Mouse (Mus musculus) right cerebral cortex, postnatal 14 days (tissue): ENCODE data around the gene Ribc2.
A peak's percentile ranks its signal among the peaks of the same experiment; 100 is the strongest.

Experiments
- DNase-seq: peaks from one replicate; pipeline ENCODE4 v3.0.0; 2022

Ribc2 gene

GRCm38 (mm10) chr15:85131275-85132192, at the start of gene Ribc2, which contains the start of gene Smc1b:
Gene Ribc2 (plus strand): TSS chr15:85132078.
Gene Smc1b (minus strand): TSS chr15:85131964.
- peak; percentile 88 for DNase-seq

DNA sequence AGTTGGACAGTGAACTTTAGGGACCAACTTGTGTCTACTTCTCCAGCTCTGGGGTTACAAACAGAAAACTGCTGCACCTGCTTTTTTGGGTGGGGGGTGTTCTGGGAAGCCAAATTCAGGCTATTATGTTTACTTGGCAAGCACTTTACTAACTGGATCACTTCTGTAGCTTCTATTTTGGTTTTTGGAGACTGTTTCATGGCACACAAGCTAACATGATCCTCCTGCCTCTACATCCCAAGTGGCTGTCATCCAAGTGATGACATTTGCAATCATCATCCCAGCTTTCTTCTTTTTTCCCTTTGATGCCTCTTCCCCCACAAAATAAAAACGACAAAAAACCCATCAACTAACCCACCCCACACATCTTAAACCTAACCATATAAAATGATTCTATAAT, 46.2 kb upstream of the Ribc2 start:
- DNase-seq, result no peak

DNA sequence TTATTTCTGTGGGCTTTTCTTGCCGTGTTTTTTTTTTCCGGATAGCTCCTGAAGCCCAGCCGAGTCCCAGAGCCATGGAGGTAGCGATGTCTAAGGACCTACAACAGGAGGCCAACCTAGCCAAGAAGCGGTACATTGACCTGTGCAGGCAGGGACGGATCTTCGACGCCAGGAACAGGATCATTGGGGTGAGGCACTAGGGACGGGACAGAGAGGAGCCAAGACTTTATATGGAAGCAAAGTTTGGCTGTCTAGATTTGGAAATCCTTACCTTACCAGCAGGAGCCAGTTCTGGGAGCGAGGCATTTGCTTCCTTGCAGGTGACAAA, 279 bp downstream of the Ribc2 start:
- DNase-seq, result no peak

DNA sequence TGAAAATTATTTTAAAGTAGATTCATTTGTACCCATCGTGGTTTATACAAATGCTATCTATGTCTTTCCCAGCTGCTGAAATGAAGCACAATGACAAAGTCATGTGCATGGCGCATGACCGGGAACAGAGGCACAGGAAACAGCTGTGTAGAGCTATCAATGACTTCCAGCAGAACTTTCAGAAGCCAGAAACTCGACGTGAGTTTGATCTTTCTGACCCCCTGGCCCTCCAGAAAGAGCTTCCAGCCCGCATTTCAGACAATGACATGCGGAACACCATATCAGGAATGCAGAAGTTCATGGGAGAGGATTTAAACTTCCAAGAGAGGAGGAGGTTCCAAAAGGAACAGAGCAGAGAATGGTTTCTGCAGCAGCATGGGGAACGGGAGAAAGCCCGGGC, 3.3 kb downstream of the Ribc2 start:
- no peak for DNase-seq

GRCm38 (mm10) chr15:85141290-85141689, 9.4 kb downstream of the Ribc2 start:
- no peak for DNase-seq

- no peak for DNase-seq
Observed at GRCm38 (mm10) chr15:85142441-85142840, 10.6 kb downstream of the Ribc2 start.

GRCm38 (mm10) chr15:85143161-85143560, 11.3 kb downstream of the Ribc2 start:
- no peak for DNase-seq

- no peak for DNase-seq
Observed at GRCm38 (mm10) chr15:85143747-85144146, 11.9 kb downstream of the Ribc2 start.

DNA sequence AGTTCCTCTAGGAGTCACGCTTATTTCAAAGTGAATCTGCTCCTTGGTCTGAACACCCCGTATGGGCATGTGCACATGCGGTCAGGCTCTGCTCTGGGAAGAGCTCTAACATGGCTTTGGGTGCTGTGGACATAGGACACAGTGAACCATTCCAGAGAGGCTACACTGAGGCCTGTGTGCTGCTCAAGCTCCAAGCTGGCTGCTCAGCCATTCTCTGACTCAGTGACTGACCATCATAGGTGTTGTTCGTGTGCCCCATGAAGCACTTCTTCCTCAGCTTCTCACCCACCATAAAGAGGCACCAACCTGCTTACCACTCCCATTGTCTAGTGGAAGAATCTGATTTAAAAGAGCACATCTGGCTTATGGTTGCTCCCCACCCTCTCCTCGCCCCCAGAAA, 12.4 kb downstream of the Ribc2 start:
- no peak for DNase-seq

DNA sequence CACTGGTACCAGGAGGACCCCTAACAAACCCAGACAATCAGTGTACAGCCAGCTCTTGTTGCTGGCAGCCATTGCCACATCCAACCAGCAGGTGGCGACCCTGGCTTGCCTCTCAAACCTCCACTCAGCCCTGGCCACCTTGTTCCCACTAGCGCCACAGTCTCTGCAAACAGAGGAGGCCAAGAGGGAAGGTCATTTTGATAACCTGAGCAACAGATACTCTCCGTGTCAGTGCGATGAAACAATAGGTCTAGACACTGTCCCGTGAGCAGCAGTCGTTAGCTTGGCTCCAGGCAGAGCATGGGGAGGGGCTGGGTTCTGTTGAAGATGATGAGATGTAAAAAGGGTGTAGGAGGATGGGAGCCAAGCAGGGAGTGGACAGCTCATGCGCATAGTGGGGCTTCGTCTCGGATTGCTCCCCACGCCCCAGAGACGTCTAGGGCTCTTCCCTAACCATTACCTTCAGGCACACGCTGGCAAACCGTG, 19.6 kb downstream of the Ribc2 start:
- peak; percentile 81 for DNase-seq

- no peak for DNase-seq
Observed at GRCm38 (mm10) chr15:85152577-85152976, 20.7 kb downstream of the Ribc2 start.

DNA sequence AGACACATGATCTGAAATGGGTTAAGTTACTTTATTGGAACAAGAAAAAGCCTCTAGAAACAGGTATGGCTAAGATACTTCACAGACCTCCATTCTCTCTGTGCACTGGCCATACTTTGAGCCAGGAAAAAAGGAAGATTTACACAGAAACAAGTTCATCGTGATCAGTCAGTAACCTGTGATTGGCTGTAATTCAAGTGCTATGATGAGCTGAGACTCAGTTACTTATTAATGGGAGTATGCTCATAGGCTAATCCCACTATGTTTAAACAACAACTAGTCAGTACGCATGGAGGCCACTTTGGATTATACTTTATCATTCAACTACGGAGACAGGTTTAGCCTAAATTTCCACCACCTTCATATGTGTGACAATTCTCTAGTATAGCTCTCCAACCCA, 22.2 kb downstream of the Ribc2 start:
- DNase-seq, result no peak

GRCm38 (mm10) chr15:85156198-85156597, 24.3 kb downstream of the Ribc2 start:
- DNase-seq, result no peak

DNA sequence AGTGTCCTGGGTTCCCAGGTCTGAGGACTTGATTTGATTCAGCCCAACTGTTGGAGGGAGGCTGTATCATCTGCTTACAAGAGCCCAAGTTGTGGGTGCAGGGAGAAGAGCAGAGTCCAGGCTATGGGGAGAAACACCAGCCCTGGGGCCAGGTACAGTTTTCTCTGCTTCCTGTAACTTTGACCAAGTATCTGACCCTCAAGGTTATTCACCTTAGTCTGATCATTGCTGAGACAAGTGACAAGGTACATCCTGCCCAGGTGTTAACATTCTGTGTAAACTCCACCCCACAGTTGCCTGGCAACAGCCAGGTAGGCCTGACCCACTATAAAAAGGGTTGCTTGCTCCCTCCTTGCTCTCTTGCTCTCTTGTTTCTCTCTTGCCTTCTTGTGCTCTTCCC, 29.5 kb downstream of the Ribc2 start:
- DNase-seq, result no peak

DNA sequence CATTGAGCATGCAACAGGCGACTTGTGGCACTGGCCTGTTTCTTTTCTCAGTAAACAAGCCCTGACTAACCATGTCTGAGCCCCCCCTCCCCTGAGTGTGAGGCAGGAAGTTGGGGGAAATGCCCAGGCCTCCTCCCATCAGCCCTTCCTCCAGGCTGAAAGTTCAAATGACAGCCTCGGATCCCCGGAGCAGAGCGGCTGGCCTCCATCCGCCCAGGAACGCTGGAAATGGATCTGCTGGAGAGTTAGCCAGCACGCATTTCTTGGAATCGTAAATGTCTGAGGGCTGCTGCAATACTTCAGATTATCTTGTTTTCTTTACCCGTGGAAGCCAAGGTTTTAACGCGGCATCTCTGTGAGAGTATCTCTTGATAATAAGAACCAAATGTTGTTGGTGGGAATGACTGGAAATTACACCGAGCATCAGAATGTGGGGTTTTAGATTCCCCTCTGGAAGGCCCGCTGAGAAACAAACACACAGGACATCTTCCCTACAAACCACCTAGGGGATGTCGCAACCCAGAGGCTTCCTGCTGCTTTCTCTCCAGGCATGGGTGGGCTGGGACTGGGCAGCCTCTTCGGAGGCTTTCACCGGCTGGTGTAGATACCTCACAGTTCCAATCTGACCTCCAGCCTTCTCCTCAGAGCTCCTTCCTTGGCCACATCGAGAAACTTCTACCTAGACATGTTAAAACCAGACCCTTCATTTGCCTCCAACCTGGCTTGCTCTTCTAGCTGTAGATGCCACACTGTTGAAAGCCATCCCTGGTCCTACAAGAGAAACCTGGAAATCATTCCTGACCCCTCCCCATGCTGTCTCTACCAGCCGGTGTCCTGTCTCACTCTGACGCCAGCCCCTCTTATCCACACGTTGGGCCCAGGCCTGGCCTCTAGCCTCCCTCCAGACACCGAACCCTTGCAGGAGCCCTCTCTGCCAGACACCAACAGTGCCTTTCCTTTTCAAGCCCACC, 31.1 kb downstream of the Ribc2 start:
- no peak for DNase-seq

DNA sequence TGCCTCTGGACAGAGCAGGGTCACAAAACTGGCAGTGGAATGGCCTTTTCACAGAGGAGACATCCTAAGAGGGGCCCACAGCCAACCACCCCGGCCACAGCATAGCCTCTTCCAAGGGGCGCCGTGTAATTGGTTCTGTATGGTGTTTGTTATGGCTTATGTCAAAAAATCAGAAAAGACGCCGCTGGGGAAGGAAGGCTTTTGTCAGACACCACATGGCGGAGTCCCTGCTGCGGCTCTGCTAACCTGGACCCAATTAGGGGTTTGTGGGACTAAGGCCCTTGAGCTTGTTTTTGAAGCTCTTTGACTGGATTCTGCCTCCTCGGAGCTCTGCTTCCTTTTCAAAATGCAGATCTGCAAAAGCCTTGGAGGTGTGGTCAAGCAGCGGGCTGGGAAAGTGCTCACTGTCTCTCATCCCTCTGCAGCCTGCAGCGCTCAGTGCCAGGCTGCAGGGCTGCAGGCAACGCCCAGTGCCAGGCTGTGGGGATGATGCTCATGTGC, 34.6 kb downstream of the Ribc2 start:
- DNase-seq, result no peak

DNA sequence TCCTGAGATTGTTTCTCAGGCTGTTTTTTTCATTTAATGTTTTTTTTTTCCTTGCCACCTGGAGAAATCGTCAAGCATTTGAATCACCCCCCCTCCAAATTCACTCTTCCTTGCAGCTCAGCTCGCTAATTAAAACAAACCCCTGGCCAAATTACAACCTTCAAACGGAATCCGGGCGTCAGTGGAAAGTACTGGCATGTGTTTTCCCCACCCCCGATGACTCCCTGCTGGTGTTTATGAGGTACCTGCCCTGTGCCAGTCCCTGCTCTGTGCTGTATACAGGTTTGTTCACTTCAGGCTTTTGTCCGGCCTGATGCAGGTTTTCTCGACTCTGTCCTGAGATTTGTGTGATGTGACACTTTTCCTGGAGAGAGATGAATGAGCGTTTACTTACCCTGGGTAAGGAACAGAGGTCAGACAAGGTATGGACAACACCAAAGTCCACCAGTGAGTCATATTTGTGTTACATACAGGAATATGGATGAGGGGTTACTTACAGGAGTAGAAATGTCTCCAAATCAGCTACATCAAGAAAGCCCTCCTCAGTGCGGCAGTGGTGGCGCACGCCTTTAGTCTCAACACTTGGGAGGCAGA, 35.3 kb downstream of the Ribc2 start:
- no peak for DNase-seq

DNA sequence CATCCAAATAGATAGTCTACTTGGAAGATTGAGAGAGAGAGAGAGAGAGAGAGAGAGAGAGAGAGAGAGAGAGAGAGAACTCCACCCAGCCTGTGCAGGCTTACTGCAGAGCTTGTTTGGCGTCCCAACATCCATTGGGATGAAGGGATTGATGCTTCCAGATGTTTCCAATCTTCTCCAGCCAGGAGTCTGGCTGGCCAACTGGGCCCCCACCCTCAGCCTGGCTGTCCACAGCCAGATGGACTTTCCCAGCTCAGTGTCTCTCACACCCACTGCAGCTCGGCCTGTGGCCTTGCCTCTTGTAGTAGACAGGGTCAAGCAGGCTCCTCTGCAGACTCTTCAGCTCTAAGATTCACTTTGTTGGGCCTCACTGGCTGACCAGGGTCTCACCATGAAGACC, 40.2 kb downstream of the Ribc2 start:
- DNase-seq, result no peak

- DNase-seq, result no peak
Observed at GRCm38 (mm10) chr15:85173425-85173824, 41.5 kb downstream of the Ribc2 start.

- no peak for DNase-seq
Observed at GRCm38 (mm10) chr15:85174060-85174459, 42.2 kb downstream of the Ribc2 start.

GRCm38 (mm10) chr15:85177576-85177975, 45.7 kb downstream of the Ribc2 start:
- peak; percentile 57 for DNase-seq

GRCm38 (mm10) chr15:85178172-85178571, 46.3 kb downstream of the Ribc2 start:
- DNase-seq, result no peak
